Mouse (Mus musculus) adrenal gland, postnatal 36 days (tissue): ENCODE measurements around the gene Skap2. TPM values are rescaled to one million over a fixed set of nuclear protein-coding genes. Genes with fewer than 3 reads are reported as not detected.

ENCODE experiments used
- DNase-seq, 2 experiments: peaks; one replicate each; pipeline ENCODE4 v3.0.0; 2021; ENCODE audit warnings: mixed read lengths in 1 of 2
- total RNA-seq, 2 experiments: library from RNA; stranded (reverse); gene quantifications; 2 replicates each; pipeline ENCODE4 v1.2.3; 2021

Skap2 gene
- total RNA-seq, 2 experiments from 2014 or later = 46.8 to 50.6 TPM

GRCm38 (mm10) chr6:51894717-51895116 is 117.6 kb downstream of the Skap2 start:
- no peak for DNase-seq

GRCm38 (mm10) chr6:51890356-51890755 is 122.0 kb downstream of the Skap2 start:
- no peak for DNase-seq

- no peak for DNase-seq
Observed at GRCm38 (mm10) chr6:51889824-51890223, 122.5 kb downstream of the Skap2 start.

- peak; percentile 11 to 23 for DNase-seq
Observed at GRCm38 (mm10) chr6:51886902-51887431, 125.4 kb downstream of the Skap2 start.

GRCm38 (mm10) chr6:51882880-51883274 is 129.5 kb downstream of the Skap2 start:
- DNase-seq = no peak

GRCm38 (mm10) chr6:51882266-51882879 is 130.0 kb downstream of the Skap2 start:
- DNase-seq = no peak

- DNase-seq = peak in 1 of 2 experiments; percentile 32
Observed at GRCm38 (mm10) chr6:51881181-51881968, 131.0 kb downstream of the Skap2 start.

- DNase-seq = peak in 1 of 2 experiments; percentile 25
Observed at GRCm38 (mm10) chr6:51880778-51881177, 131.6 kb downstream of the Skap2 start.

GRCm38 (mm10) chr6:51878551-51878950 is 133.8 kb downstream of the Skap2 start:
- no peak for DNase-seq

GRCm38 (mm10) chr6:51876841-51877553 is 135.4 kb downstream of the Skap2 start:
- DNase-seq = no peak

GRCm38 (mm10) chr6:51875884-51876626 is 136.3 kb downstream of the Skap2 start:
- peak; percentile 22 to 41 for DNase-seq

- DNase-seq = no peak
Observed at GRCm38 (mm10) chr6:51874035-51874434, 138.3 kb downstream of the Skap2 start.

GRCm38 (mm10) chr6:51871135-51871534 is 141.2 kb downstream of the Skap2 start:
- DNase-seq = no peak

GRCm38 (mm10) chr6:51870294-51870693 is 142.1 kb downstream of the Skap2 start:
- no peak for DNase-seq

- no peak for DNase-seq
Observed at GRCm38 (mm10) chr6:51866596-51866995, 145.8 kb downstream of the Skap2 start.

- no peak for DNase-seq
Observed at GRCm38 (mm10) chr6:51863508-51863907, 148.8 kb downstream of the Skap2 start.

GRCm38 (mm10) chr6:51860300-51860699 is 152.0 kb downstream of the Skap2 start:
- DNase-seq = no peak

- DNase-seq = peak; percentile 95 to 98
Observed at GRCm38 (mm10) chr6:51857821-51858220, 154.5 kb downstream of the Skap2 start.

GRCm38 (mm10) chr6:51853291-51853690 is 159.1 kb downstream of the Skap2 start:
- DNase-seq = peak; percentile 14 to 28

GRCm38 (mm10) chr6:51852643-51853042 is 159.7 kb downstream of the Skap2 start:
- no peak for DNase-seq

GRCm38 (mm10) chr6:51851544-51851943 is 160.8 kb downstream of the Skap2 start:
- no peak for DNase-seq
